Mouse (Mus musculus): Measurements from ENCODE around the gene Trhde. TPM values are rescaled to one million over a fixed set of nuclear protein-coding genes. Genes with fewer than 3 reads are reported as not detected.

The Trhde gene
- polyA plus RNA-seq (2017; shearing (Covaris generic)) = 0.05 TPM

GRCm38 (mm10) chr10:114802161-114802651, at the start of gene Trhde:
TSS of gene Trhde (minus strand) at chr10:114802307.

